Mouse (Mus musculus) spleen, embryonic (tissue): Measurements from ENCODE around the gene R3hdm1.

Experiments
- CTCF ChIA-PET: fragments of 350-600 bp; sonication (Branson Sonifier 250); formaldehyde crosslinking; loops from one replicate; lab custom pipeline; 2022; lab: Charles Lee

R3hdm1 gene

GRCm38 (mm10) chr1:128284157-128284690 lies 181.1 kb downstream of the R3hdm1 start:
- CTCF ChIA-PET: no interaction called here

GRCm38 (mm10) chr1:128285136-128285535 lies 182.0 kb downstream of the R3hdm1 start:
- CTCF ChIA-PET: no interaction called here
